Mouse (Mus musculus) midbrain, embryonic 14.5 days (tissue): Measurements from ENCODE around the gene Ltv1. TPM values are rescaled to one million over a fixed set of nuclear protein-coding genes. Genes with fewer than 3 reads are reported as not detected.
A peak's percentile ranks its signal among the peaks of the same experiment; 100 is the strongest.

Source experiments
- ATAC-seq: fragments of 200-750 bp; cut with Nextera tagmentation; 2 replicates; pipeline ENCODE4 v1.8.0; 2017; ENCODE audit warnings: moderate number of reproducible peaks, moderate library complexity; ENCODE audit not compliant: low FRiP score, low TSS enrichment
- DNase-seq: peaks from one replicate; pipeline ENCODE4 v3.0.0-alpha.2; 2015
- H3K27ac ChIP-seq: fragments of 300-500 bp; sonication (generic); replicated peaks from 2 replicates; pipeline ENCODE4 v1.5.1; 2014; ENCODE audit warnings: mild to moderate bottlenecking, low read depth, low read length, moderate library complexity
- H3K27me3 ChIP-seq: fragments of 300-500 bp; sonication (generic); 2 replicates; pipeline ENCODE4 v1.6.1; 2014; ENCODE audit warnings: low read length, control low read depth, mixed read lengths; ENCODE audit not compliant: control insufficient read depth, insufficient read depth
- H3K36me3 ChIP-seq: fragments of 300-500 bp; sonication (generic); 2 replicates; pipeline ENCODE4 v1.6.1; 2014; ENCODE audit warnings: low read length, control low read depth; ENCODE audit not compliant: control insufficient read depth, insufficient read depth
- H3K4me1 ChIP-seq: fragments of 300-500 bp; sonication (generic); 2 replicates; pipeline ENCODE4 v1.6.1; 2014; ENCODE audit warnings: mild to moderate bottlenecking, antibody characterized with exemption, low read length, control low read depth; ENCODE audit not compliant: control insufficient read depth, insufficient read depth
- H3K4me2 ChIP-seq: fragments of 300-500 bp; sonication (generic); 2 replicates; pipeline ENCODE4 v1.6.1; 2014; ENCODE audit warnings: mild to moderate bottlenecking, low read length, moderate library complexity
- H3K4me3 ChIP-seq: fragments of 300-500 bp; sonication (generic); replicated peaks from 2 replicates; pipeline ENCODE4 v1.5.1; 2014; ENCODE audit warnings: low read depth, low read length
- H3K9ac ChIP-seq: fragments of 300-500 bp; sonication (generic); replicated peaks from 2 replicates; pipeline ENCODE4 v1.6.1; 2014; ENCODE audit warnings: mild to moderate bottlenecking, low read length, moderate library complexity
- H3K9me3 ChIP-seq: fragments of 300-500 bp; sonication (generic); 2 replicates; pipeline ENCODE4 v1.6.1; 2016; ENCODE audit warnings: low read length, control low read depth, mixed read lengths; ENCODE audit not compliant: control insufficient read depth
- WGBS: fragments of 180-500 bp; shearing (Covaris S2); extraction: QIAGEN DNeasy Blood & Tissue Kit; methylation state at CpG from one replicate; pipeline ENCODE4 v1.1.7; 2014; 5-methylcytosine and 5-hydroxymethylcytosine counted together
- polyA plus RNA-seq: library from polyadenylated mRNA; unstranded; fragments of >200 nt; fragmentation: Nextera tagmentation; extraction: Ambion mirVana; gene quantifications from 2 replicates; pipeline ENCODE4 v1.2.1, GENCODE M21; 2014

The Ltv1 gene
- polyA plus RNA-seq: 26.4 and 39.3 TPM in 2 replicates

GRCm38 (mm10) chr10:13192731-13193351 is at the start of gene Ltv1:
Gene Ltv1, minus strand, starts transcription at chr10:13193168.
- ATAC-seq (peak; percentile 100), DNase-seq (peak; percentile 98)
- Histone ChIP-seq H3K36me3 (peaks cover 22% of the 10 kb centered on the region), H3K27ac (peak within 1 kb of the TSS; percentile 42; the same call in 1 of the 2 replicates), H3K4me1 (0 out of 2 replicates have a peak, but pooled peaks cover 6% of the 10 kb centered on the region), H3K9me3 (no peaks in the 10 kb centered on the region), H3K27me3 (no peaks in the 10 kb centered on the region), H3K4me2 (peak within 1 kb of the TSS; percentile 64), H3K9ac (peak within 1 kb of the TSS; percentile 69), H3K4me3 (peak within 1 kb of the TSS; percentile 91)
- WGBS: under 1% methylated on average over 43 of the region's 43 CpGs

- no peak for ATAC-seq
Measured at GRCm38 (mm10) chr10:13240431-13240830, 47.5 kb upstream of the Ltv1 start.

GRCm38 (mm10) chr10:13238188-13238587 is 45.2 kb upstream of the Ltv1 start:
- no peak overlapping the region for H3K4me3 ChIP-seq
- no peak for ATAC-seq
- no peak overlapping the region for H3K4me2 ChIP-seq
- 96% methylated on average over 4 of the region's 4 CpGs for WGBS
- H3K9me3 ChIP-seq: no peaks in the 10 kb centered on the region
- no peaks in the 10 kb centered on the region for H3K4me1 ChIP-seq
- no peak for DNase-seq
- H3K36me3 ChIP-seq: no peaks in the 10 kb centered on the region
- no peak overlapping the region for H3K9ac ChIP-seq
- no peak overlapping the region for H3K27ac ChIP-seq
- H3K27me3 ChIP-seq: no peaks in the 10 kb centered on the region

More at GRCm38 (mm10) chr10:13240431-13240830, 47.5 kb upstream of the Ltv1 start:
- Histone ChIP-seq H3K4me3 (no peak overlapping the region), H3K27me3 (no peaks in the 10 kb centered on the region), H3K4me2 (no peak overlapping the region), H3K9me3 (no peaks in the 10 kb centered on the region), H3K36me3 (no peaks in the 10 kb centered on the region), H3K4me1 (no peaks in the 10 kb centered on the region), H3K27ac (no peak overlapping the region), H3K9ac (no peak overlapping the region)
- DNase-seq: no peak
- WGBS: 77% methylated on average over 4 of the region's 4 CpGs

GRCm38 (mm10) chr10:13236866-13237265 is 43.9 kb upstream of the Ltv1 start:
- DNase-seq (no peak), ATAC-seq (peak; percentile 48; the same call in 1 of the 2 replicates)
- Histone ChIP-seq H3K9me3 (no peaks in the 10 kb centered on the region), H3K27me3 (no peaks in the 10 kb centered on the region), H3K4me2 (no peak overlapping the region), H3K36me3 (no peaks in the 10 kb centered on the region), H3K9ac (no peak overlapping the region), H3K4me1 (0 out of 2 replicates have a peak, but pooled peaks cover 6% of the 10 kb centered on the region), H3K4me3 (no peak overlapping the region), H3K27ac (no peak overlapping the region)
- 89% methylated on average over 5 of the region's 5 CpGs for WGBS

- no peak overlapping the region for H3K9ac ChIP-seq
- ATAC-seq: no peak
- no peak overlapping the region for H3K4me3 ChIP-seq
- no peaks in the 10 kb centered on the region for H3K27me3 ChIP-seq
- no peaks in the 10 kb centered on the region for H3K36me3 ChIP-seq
- no peak for DNase-seq
- H3K4me1 ChIP-seq: 0 out of 2 replicates have a peak, but pooled peaks cover 6% of the 10 kb centered on the region
- H3K9me3 ChIP-seq: no peaks in the 10 kb centered on the region
- WGBS: 71% methylated on average over 3 of the region's 3 CpGs
- no peak overlapping the region for H3K27ac ChIP-seq
- H3K4me2 ChIP-seq: no peak overlapping the region
Measured at GRCm38 (mm10) chr10:13234503-13234902, 41.5 kb upstream of the Ltv1 start.

- Histone ChIP-seq H3K4me3 (no peak overlapping the region), H3K36me3 (no peaks in the 10 kb centered on the region), H3K4me2 (no peak overlapping the region), H3K9me3 (no peaks in the 10 kb centered on the region), H3K27me3 (no peaks in the 10 kb centered on the region), H3K27ac (no peak overlapping the region), H3K9ac (no peak overlapping the region), H3K4me1 (0 out of 2 replicates have a peak, but pooled peaks cover 6% of the 10 kb centered on the region)
- DNase-seq (no peak), ATAC-seq (no peak)
- WGBS: 69% methylated on average over 10 of the region's 10 CpGs
Measured at GRCm38 (mm10) chr10:13233941-13234340, 41.0 kb upstream of the Ltv1 start.

GRCm38 (mm10) chr10:13233143-13233622 is 40.2 kb upstream of the Ltv1 start:
- Histone ChIP-seq H3K9ac (no peak overlapping the region), H3K4me2 (no peak overlapping the region), H3K9me3 (no peaks in the 10 kb centered on the region), H3K36me3 (no peaks in the 10 kb centered on the region), H3K4me1 (0 out of 2 replicates have a peak, but pooled peaks cover 6% of the 10 kb centered on the region), H3K27me3 (no peaks in the 10 kb centered on the region), H3K27ac (no peak overlapping the region), H3K4me3 (no peak overlapping the region)
- no peak for DNase-seq
- no peak for ATAC-seq
- WGBS: 27% methylated on average over 2 of the region's 2 CpGs

- no peak overlapping the region for H3K9ac ChIP-seq
- 33% methylated on average over 9 of the region's 9 CpGs for WGBS
- H3K4me3 ChIP-seq: no peak overlapping the region
- H3K27me3 ChIP-seq: no peaks in the 10 kb centered on the region
- no peak overlapping the region for H3K4me2 ChIP-seq
- ATAC-seq: no peak
- H3K27ac ChIP-seq: no peak overlapping the region
- H3K4me1 ChIP-seq: 0 out of 2 replicates have a peak, but pooled peaks cover 6% of the 10 kb centered on the region
- DNase-seq: no peak
- H3K36me3 ChIP-seq: no peaks in the 10 kb centered on the region
- no peaks in the 10 kb centered on the region for H3K9me3 ChIP-seq
Measured at GRCm38 (mm10) chr10:13232443-13233142, 39.6 kb upstream of the Ltv1 start.
